Mouse (Mus musculus) embryonic facial prominence, embryonic 14.5 days (tissue): ENCODE data around the gene Hsd17b7. TPM values are rescaled to one million over a fixed set of nuclear protein-coding genes. Genes with fewer than 3 reads are reported as not detected.

Experiments
- ATAC-seq: fragments of 200-750 bp; cut with Nextera tagmentation; 2 replicates; pipeline ENCODE4 v1.8.0; 2017; ENCODE audit warnings: low read depth, moderate number of reproducible peaks, moderate TSS enrichment
- DNase-seq: peaks from one replicate; pipeline ENCODE4 v3.0.0-alpha.2; 2015; ENCODE audit warnings: low spot score
- H3K27ac ChIP-seq: fragments of 300-500 bp; sonication (generic); replicated peaks from 2 replicates; pipeline ENCODE4 v1.5.1; 2014; ENCODE audit warnings: low read depth, mild to moderate bottlenecking, low read length, moderate library complexity
- H3K27me3 ChIP-seq: fragments of 300-500 bp; sonication (generic); replicated peaks from 2 replicates; pipeline ENCODE4 v1.6.1; 2014; ENCODE audit warnings: low read length; ENCODE audit not compliant: control insufficient read depth, insufficient read depth
- H3K36me3 ChIP-seq: fragments of 300-500 bp; sonication (generic); 2 replicates; pipeline ENCODE4 v1.6.1; 2014; ENCODE audit warnings: low read length, mixed read lengths; ENCODE audit not compliant: control insufficient read depth, insufficient read depth
- H3K4me1 ChIP-seq: fragments of 300-500 bp; sonication (generic); 2 replicates; pipeline ENCODE4 v1.6.1; 2014; ENCODE audit warnings: antibody characterized with exemption, low read length; ENCODE audit not compliant: control insufficient read depth, insufficient read depth
- H3K4me2 ChIP-seq: fragments of 300-500 bp; sonication (generic); 2 replicates; pipeline ENCODE4 v1.6.1; 2014; ENCODE audit warnings: low read depth, mild to moderate bottlenecking, low read length, moderate library complexity, mixed read lengths
- H3K4me3 ChIP-seq: fragments of 300-500 bp; sonication (generic); 2 replicates; pipeline ENCODE4 v1.5.1; 2014; ENCODE audit warnings: low read depth, mild to moderate bottlenecking, low read length
- H3K9ac ChIP-seq: fragments of 300-500 bp; sonication (generic); 2 replicates; pipeline ENCODE4 v1.6.1; 2014; ENCODE audit warnings: low read depth, mild to moderate bottlenecking, low read length, moderate library complexity, mixed read lengths
- H3K9me3 ChIP-seq: fragments of 300-500 bp; sonication (generic); 2 replicates; pipeline ENCODE4 v1.6.1; 2016; ENCODE audit warnings: low read length; ENCODE audit not compliant: control insufficient read depth
- WGBS: fragments of 180-500 bp; shearing (Covaris S2); extraction: QIAGEN DNeasy Blood & Tissue Kit; methylation state at CpG from one replicate; pipeline ENCODE4 v1.1.7; 2014; 5-methylcytosine and 5-hydroxymethylcytosine counted together
- polyA plus RNA-seq: library from polyadenylated mRNA; unstranded; fragments of >200 nt; fragmentation: Nextera tagmentation; extraction: Ambion mirVana; gene quantifications from 2 replicates; pipeline ENCODE4 v1.2.1, GENCODE M21; 2014

The Hsd17b7 gene
- polyA plus RNA-seq, 1 experiment from 2014 or later = 13.9 TPM

GRCm38 (mm10) chr1:169931698-169932097 is 37.3 kb downstream of the Hsd17b7 start:
- DNase-seq = no peak

GRCm38 (mm10) chr1:169928454-169928971 is 40.5 kb downstream of the Hsd17b7 start, which contains the start of gene Ccdc190:
Gene Ccdc190, plus strand, starts transcription at chr1:169928648.
- Histone ChIP-seq H3K27me3 (no peaks in the 10 kb centered on the region), H3K4me2 (peak within 1 kb of the TSS; percentile 47), H3K9me3 (no peaks in the 10 kb centered on the region), H3K4me1 (peaks cover 7% of the 10 kb centered on the region; the same call in 1 of the 2 replicates), H3K4me3 (peak within 1 kb of the TSS; percentile 12; the same call in 1 of the 2 replicates), H3K36me3 (no peaks in the 10 kb centered on the region), H3K27ac (no peak within 1 kb of the TSS), H3K9ac (0 out of 2 replicates have a peak within 1 kb of the TSS, but pooled peaks have one; percentile 22)
- DNase-seq = no peak
- WGBS = 15% methylated on average over 12 of the region's 12 CpGs
- peak; percentile 31; the same call in 1 of the 2 replicates for ATAC-seq

More at GRCm38 (mm10) chr1:169931698-169932097, 37.3 kb downstream of the Hsd17b7 start:
- H3K27me3 ChIP-seq = no peaks in the 10 kb centered on the region
- H3K9me3 ChIP-seq = no peaks in the 10 kb centered on the region
- no peak overlapping the region for H3K27ac ChIP-seq
- 76% methylated on average over 7 of the region's 7 CpGs for WGBS
- no peaks in the 10 kb centered on the region for H3K36me3 ChIP-seq
- no peak for ATAC-seq
- peaks cover 7% of the 10 kb centered on the region; the same call in 1 of the 2 replicates for H3K4me1 ChIP-seq
- no peak overlapping the region for H3K9ac ChIP-seq
- no peak overlapping the region for H3K4me3 ChIP-seq
- no peak overlapping the region for H3K4me2 ChIP-seq

GRCm38 (mm10) chr1:169927753-169928369 is 41.2 kb downstream of the Hsd17b7 start:
- ATAC-seq (peak; percentile 69), DNase-seq (no peak)
- WGBS = 64% methylated on average over 8 of the region's 8 CpGs
- Histone ChIP-seq H3K9ac (no peak overlapping the region), H3K9me3 (no peaks in the 10 kb centered on the region), H3K36me3 (no peaks in the 10 kb centered on the region), H3K4me3 (no peak overlapping the region), H3K27ac (no peak overlapping the region), H3K4me2 (peak overlapping the region; percentile 47; the same call in 1 of the 2 replicates), H3K27me3 (no peaks in the 10 kb centered on the region), H3K4me1 (peaks cover 7% of the 10 kb centered on the region; the same call in 1 of the 2 replicates)

DNA sequence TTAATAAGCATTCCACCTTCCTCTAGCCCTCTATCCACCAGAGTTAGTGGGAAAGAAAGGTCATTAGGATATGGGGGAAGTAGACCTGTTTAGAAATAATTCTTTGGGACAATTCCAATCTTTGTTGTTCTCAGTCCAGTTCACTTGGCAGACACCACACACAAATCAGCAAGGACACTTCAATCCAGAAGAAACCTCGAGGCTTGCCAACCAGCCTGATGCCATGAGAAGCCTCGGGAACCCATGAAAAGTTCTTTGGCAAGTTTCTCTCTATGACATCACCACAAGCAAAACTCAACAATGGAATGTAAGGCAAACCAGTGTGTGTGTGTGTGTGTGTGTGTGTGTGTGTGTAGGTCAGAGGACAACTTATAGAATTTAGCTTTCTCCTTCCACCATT is 44.5 kb downstream of the Hsd17b7 start:
- Histone ChIP-seq H3K4me2 (no peak overlapping the region), H3K36me3 (no peaks in the 10 kb centered on the region), H3K4me3 (no peak overlapping the region), H3K9me3 (no peaks in the 10 kb centered on the region), H3K4me1 (peaks cover 7% of the 10 kb centered on the region; the same call in 1 of the 2 replicates), H3K27me3 (no peaks in the 10 kb centered on the region), H3K9ac (no peak overlapping the region), H3K27ac (no peak overlapping the region)
- DNase-seq (no peak), ATAC-seq (no peak)
- 77% methylated on average over 2 of the region's 2 CpGs for WGBS

DNA sequence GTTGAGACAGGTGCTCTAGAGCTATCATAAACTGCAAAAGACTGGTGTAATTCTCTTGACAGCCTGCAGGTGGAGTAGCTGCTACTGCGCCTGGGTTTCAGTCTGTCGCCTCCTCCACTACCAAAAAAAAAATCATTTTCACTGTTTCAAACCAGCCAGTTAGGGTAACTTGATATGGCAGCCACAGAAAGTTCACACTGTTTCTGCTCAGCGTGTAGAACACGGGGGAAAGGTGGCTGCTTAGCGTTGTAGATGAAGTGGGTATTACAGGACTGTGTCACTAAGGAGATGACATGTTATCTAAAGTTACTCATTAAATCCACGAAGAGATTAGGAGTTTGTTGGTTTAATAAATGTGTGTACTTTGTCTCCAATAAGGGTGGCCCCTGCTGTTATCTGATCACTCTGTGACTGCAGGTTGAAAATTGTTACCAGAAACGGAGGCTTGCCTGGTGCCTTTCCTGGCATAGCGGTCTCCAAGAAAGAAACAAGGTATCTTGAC is 47.3 kb downstream of the Hsd17b7 start:
- whole genome bisulfite sequencing = 12% methylated on average over 8 of the region's 8 CpGs
- no peaks in the 10 kb centered on the region for H3K36me3 ChIP-seq
- H3K27me3 ChIP-seq = no peaks in the 10 kb centered on the region
- no peak for ATAC-seq
- no peak overlapping the region for H3K4me3 ChIP-seq
- DNase-seq = peak; percentile 80
- no peak overlapping the region for H3K9ac ChIP-seq
- no peaks in the 10 kb centered on the region for H3K4me1 ChIP-seq
- H3K9me3 ChIP-seq = no peaks in the 10 kb centered on the region
- peak overlapping the region; percentile 26 for H3K4me2 ChIP-seq
- no peak overlapping the region for H3K27ac ChIP-seq

GRCm38 (mm10) chr1:169919211-169919610 is 49.8 kb downstream of the Hsd17b7 start:
- Histone ChIP-seq H3K27me3 (no peaks in the 10 kb centered on the region), H3K27ac (no peak overlapping the region), H3K4me1 (no peaks in the 10 kb centered on the region), H3K36me3 (no peaks in the 10 kb centered on the region), H3K4me2 (peak overlapping the region; percentile 41), H3K9me3 (no peaks in the 10 kb centered on the region), H3K4me3 (no peak overlapping the region), H3K9ac (peak overlapping the region; percentile 37)
- peak; percentile 76 for DNase-seq
- 4% methylated on average over 11 of the region's 11 CpGs for WGBS
- ATAC-seq = peak; percentile 59; the same call in 1 of the 2 replicates

DNA sequence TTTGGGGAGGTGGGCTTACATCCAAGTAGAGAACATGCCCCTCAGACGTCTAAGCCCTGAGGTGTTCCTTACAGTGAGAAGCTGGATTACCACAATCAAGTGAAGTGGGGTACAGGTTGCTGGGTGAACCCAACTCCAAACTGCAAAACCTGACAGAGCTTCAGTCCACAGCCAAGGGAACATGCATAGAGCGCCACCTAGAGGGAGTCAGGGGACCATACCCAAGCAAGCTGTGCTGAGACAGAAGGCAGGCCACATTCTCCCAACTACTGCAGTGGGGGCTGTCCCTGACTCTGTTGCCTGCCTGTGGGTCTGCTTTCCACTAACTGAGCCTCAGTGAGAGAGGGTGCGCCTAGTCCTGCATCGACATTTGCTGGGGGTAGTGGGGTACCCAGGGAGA is 51.0 kb downstream of the Hsd17b7 start:
- Histone ChIP-seq H3K4me1 (no peaks in the 10 kb centered on the region), H3K4me2 (no peak overlapping the region), H3K36me3 (no peaks in the 10 kb centered on the region), H3K27ac (no peak overlapping the region), H3K9ac (no peak overlapping the region), H3K9me3 (no peaks in the 10 kb centered on the region), H3K4me3 (no peak overlapping the region), H3K27me3 (no peaks in the 10 kb centered on the region)
- DNase-seq = peak; percentile 67
- 42% methylated on average over 3 of the region's 4 CpGs for WGBS
- peak; percentile 64; the same call in 1 of the 2 replicates for ATAC-seq

GRCm38 (mm10) chr1:169917115-169917796 is 51.8 kb downstream of the Hsd17b7 start:
- Histone ChIP-seq H3K27me3 (no peaks in the 10 kb centered on the region), H3K4me3 (no peak overlapping the region), H3K27ac (no peak overlapping the region), H3K9ac (no peak overlapping the region), H3K36me3 (no peaks in the 10 kb centered on the region), H3K4me2 (no peak overlapping the region), H3K4me1 (no peaks in the 10 kb centered on the region), H3K9me3 (no peaks in the 10 kb centered on the region)
- no peak for ATAC-seq
- WGBS = 57% methylated on average over 9 of the region's 9 CpGs
- DNase-seq = no peak
